Mouse (Mus musculus): Measurements from ENCODE around the gene Dph7.

Dph7 gene

DNA sequence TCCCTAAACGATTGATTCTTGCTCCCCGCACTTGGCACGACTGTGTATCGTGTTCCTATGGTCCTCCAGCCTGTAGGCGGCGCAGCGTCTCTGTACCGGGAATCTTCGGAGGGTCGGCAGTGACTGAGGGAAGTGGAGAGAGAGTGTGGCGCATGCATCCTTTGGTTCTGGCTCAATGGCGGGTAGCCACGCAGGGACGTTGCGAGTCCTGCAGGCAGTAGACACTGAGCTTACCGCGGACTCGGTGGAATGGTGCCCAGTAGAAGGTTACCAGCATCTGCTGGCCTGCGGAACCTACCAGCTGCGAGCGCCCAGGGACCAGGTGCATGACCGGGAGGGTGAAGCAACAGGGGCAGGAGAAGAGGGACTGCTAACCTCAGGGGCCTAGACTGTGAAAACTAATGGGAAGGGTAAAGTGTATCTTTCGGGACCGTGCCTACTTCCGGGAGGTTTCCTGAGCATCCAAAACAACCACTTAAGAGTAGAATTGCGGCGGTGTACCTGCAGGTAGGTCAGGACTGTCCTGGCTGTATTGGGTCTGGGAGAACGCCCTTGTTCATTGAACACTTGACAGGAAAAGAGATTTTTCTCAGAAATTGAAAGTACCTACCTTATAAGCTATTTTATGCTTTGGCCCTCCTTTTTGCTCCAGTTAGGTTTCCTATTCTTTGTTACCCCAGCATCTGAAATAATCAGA is at the start of gene Dph7:
TSS of gene Dph7 (plus strand) at position 97 of the 697 bp plus-strand sequence.
- DNase-seq (ENCODE audit: extremely low read depth, insufficient read length, low spot score) = peak; percentile 81

DNA sequence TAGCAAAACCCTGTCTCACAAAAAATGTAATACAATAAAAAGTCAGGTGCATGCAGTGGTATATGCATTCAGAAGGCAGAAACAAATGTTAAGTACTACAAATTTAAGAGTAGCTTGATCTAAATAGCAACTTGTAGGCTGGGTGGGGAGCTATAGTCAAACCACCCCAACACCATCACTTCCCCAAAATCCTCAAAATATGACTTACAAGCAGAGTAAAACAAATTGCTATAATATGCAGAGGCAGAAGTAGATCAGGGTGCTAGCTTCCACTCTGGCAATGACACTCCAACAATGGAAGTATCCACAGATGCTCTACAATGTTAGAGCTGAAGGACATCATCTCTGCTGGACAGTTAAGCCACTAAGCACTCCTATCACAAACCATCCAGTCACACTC is 49.6 kb upstream of the Dph7 start:
- DNase-seq (ENCODE audit: extremely low read depth, insufficient read length, low spot score) = no peak

DNA sequence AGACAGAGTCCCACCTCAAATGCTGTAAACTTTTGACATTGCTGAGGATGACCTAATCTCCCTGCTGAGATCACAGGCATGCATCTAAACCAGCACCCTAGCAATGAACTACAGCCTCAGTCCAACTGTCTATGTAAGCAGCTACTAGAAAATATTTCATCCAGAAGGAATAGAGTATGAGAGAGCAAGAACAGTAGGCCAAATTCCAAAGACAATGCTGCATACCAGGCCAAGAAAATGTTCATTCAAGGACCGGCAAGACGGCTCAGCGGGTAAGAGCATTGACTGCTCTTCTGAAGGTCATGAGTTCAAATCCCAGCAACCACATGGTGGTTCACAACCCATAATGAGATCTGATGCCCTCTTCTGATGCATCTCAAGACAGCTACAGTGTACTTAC is 47.4 kb upstream of the Dph7 start:
- DNase-seq (ENCODE audit: extremely low read depth, insufficient read length, low spot score) = no peak

DNA sequence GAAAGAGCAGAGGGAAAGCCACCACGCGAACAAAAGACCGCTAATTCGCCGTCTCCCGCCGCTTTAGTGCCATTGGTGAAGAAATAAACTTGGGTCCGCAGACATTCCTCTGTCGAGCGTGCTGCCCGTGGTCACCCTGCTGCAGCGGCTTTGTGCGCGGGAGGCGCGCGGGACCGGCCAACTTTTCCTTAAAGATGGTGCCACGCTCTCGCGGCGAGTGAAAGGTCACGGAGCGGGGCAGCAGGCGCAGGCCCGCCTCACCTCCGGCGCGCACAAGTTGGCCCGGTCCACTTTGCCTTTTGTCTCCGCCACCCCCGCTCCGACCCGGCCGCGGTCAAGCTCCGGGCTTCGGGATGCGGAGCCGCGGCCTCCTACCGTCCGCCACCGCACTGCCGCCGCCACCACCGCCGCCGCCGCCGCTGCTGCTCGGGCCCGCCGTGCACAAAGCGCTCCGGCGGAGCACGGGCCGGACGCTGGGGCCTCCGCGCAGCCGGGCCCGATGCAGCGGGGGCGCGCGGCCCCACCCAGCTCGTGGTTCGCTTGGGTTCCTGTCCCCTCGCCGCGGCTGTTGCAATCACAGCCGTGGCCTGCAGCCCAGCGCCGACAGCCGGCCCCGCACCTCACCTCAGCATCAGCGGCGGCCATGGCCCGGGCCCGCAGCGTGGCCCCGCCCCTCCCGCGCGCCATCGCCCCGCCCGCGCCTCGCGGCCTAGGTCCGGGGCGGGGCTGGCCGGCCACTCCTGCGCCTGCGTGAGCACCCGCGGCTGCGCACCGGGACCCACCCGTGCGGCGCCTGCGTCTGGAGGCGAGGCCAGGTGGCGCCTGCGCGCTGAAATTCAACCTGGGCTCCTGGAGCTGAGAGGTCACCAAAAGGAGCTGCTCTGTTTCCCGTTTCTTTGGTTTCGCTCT is 43.0 kb upstream of the Dph7 start, which contains the start of gene Ehmt1:
TSS of gene Ehmt1 (minus strand) at position 685 of the 909 bp plus-strand sequence.
- peak; percentile 84 for DNase-seq (ENCODE audit: extremely low read depth, insufficient read length, low spot score)

DNA sequence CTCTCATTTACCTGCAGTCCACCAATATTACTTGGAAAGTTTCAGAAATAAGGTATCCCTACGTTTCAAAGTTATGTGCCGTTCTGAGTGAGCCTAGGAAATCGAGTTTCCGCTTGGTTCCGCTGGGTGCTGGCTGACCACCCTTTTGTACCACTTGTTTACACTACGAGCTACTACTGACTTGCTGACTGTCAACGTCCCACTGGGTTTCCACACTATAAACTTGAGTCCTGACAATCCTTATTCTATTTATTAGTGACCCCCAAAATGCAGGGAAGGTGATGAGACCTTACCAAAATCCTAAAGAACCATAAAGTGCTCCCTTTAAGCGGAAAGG is 42.4 kb upstream of the Dph7 start:
- no peak for DNase-seq (ENCODE audit: extremely low read depth, insufficient read length, low spot score)

DNA sequence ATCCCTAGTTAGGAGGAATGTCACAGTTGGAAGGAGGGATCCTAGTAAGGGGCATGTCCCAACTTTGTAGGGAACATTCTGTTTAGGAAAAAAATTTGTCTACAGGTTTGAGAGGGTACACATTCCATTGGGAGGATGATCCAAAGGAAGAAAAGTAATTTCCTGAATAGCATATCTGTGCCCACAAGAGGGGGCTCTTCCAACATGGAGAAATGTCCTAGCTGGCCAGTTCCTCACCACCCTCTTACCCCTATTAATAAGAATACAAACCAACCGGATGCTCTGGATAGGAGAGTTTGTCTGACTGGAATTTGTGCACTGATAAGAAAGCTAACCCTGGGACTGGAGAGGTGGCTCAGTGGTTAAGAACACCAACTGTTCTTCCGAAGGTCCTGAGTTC is 38.6 kb upstream of the Dph7 start:
- DNase-seq (ENCODE audit: extremely low read depth, insufficient read length, low spot score) = no peak

DNA sequence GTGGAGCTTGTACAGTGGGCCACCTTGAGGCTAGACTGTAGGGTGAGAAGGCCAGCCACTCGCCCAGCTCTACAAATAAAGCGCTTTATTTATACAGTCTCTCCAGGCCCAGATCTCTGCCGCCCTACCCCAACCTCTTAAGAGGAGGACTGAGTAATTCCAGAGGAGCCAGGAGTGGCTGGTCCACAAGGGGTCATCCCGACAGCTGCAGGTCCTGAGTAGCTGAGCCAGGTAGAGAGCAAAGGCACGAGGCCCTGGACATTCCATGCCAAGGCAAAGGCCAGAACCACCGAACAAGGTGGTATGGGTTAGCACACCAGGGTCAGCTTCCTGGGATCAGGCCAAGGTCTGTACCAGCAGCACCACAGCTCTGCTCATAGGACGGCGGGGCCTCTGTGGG is 36.9 kb upstream of the Dph7 start:
- DNase-seq (ENCODE audit: extremely low read depth, insufficient read length, low spot score) = no peak

DNA sequence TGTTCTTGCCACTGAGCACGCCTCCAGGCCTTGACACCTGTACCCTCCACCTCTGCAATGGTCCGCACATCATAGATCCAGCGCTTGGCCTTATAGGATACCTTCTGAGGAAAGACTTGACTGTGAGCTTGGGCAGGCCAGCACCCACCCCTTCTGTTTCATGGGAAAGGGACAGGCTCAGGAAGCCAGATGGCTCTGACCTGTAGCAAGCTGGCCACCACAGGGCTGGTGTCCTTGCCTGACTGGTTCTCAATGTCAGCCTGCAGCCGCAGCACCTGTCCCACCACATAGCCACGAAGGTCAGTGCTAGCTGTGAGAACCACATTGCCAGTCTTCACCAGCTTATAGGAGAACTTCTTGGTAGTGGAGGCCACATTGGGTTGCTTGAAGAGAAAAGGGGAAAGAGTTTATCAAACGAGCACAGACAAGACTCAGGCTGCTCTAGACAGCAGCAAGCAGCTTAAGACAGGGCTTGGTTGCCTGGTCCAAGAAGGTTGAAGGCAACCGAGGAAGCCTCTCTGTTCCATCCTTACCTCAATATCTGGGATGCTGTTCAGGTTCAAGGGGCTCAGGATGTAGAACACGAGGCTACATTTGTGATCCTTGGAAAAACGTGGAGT is 35.7 kb upstream of the Dph7 start:
- DNase-seq (ENCODE audit: extremely low read depth, insufficient read length, low spot score) = no peak

DNA sequence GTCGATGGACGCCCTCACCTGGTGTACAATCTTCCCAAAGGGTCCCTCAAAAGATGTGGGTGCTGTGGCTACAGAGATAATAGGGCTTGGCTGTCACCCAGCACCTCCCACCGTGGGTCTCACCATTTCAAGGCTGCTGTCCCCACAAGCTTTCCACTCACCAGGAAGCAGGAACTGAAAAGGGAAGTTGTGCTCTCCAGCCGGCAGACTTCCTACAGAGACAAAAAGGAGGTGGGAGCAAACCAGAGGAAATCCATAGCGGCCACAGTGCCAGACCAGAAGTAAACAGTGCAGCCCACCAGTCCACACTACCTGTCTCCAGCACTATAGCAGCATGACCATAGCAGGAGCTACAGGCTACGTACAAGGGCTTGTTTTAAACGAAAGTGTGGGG is 35.2 kb upstream of the Dph7 start:
- no peak for DNase-seq (ENCODE audit: extremely low read depth, insufficient read length, low spot score)

DNA sequence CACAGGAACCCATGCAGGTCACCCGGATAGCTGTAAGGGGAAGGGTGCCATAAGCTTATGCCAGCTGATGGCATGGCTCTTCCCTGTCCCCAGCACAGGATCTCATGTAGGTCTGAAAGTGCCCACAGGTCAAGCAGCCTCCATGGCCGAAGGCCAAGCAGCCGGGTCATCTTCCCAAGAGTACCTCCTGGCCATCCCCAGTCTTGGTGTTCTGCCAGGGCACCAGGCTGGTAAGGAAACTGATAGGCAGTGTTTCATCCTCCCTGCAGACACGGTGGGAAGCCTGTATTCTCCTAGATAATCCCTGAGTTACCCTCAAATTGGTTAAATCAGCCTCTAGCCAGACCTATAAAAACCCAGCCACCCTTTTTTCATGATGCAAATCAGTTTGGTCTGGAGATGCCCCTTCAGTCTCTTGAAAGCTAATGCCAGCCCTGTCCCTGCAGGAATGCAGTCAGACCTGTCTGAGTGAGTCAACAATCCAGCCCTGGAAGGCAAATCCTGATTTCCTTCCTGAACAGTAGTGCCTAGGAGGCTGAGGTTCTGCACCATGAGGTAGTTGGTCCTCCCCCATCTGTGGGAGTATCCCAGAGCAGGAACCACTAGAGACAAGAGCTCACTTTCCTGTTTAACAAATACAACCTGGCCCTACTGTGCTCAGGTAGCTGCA is 34.3 kb upstream of the Dph7 start:
- no peak for DNase-seq (ENCODE audit: extremely low read depth, insufficient read length, low spot score)

DNA sequence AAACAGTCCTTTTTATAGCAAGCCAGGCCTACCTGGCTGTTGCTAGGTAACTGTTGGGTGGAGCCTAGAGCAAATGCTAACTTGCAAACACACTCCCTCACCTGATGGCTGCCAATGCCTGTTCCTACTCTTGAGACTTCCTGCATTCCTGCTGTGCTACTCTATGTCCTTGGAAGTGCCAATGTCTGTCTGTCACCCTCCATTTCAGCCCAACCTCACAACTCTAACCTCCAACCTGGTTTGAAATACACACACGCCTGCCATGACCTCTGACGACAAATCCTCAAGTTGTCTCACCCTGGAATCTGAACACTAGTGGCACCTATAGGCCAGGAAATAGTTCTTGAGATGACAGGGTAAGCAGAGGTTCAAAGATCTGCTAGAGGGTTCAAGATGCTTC is 33.1 kb upstream of the Dph7 start:
- no peak for DNase-seq (ENCODE audit: extremely low read depth, insufficient read length, low spot score)

DNA sequence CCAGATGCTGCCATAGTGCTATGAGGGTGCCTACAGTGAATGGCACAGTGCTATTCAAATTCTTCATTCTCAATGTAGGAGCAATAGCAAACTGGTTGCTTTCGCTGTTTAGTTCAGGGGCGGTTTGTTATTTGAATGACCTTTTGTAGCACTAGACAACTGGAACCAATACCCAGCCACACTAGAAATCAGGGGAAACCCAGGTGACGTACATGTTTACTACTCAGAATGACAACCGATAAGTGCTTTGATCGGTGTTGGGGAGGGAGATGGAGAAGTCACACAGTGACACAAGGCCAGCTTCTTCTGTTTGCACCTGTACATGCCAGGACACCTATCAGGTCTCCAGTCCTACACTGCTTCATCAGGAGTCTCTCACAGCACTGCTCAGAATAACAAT is 32.6 kb upstream of the Dph7 start:
- no peak for DNase-seq (ENCODE audit: extremely low read depth, insufficient read length, low spot score)

DNA sequence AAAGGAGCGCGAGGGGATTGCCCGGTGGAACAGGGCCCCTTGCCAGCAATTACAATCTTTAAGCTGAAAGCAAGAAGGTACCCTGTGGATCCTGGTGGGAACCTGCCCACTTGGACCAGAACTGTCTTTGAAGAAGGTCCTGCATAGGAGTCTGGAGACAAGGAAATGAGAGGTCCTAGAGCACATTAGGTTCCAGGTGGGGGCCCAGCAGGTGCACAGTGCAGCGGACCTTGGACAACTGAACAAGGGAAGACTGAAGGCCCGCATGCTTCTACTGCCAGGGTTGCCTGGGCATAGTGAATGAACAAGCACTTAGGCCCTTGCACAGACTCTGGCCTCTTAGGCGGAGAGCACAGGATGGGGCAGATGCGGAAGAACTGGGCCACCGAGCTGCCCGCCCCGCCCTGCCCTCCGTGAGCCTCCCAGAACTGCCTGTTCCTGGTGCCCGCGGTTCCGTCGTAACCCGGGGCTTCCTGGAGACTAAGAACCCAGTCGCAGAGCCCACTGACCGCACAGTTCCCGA is 27.7 kb upstream of the Dph7 start:
- DNase-seq (ENCODE audit: extremely low read depth, insufficient read length, low spot score) = no peak

DNA sequence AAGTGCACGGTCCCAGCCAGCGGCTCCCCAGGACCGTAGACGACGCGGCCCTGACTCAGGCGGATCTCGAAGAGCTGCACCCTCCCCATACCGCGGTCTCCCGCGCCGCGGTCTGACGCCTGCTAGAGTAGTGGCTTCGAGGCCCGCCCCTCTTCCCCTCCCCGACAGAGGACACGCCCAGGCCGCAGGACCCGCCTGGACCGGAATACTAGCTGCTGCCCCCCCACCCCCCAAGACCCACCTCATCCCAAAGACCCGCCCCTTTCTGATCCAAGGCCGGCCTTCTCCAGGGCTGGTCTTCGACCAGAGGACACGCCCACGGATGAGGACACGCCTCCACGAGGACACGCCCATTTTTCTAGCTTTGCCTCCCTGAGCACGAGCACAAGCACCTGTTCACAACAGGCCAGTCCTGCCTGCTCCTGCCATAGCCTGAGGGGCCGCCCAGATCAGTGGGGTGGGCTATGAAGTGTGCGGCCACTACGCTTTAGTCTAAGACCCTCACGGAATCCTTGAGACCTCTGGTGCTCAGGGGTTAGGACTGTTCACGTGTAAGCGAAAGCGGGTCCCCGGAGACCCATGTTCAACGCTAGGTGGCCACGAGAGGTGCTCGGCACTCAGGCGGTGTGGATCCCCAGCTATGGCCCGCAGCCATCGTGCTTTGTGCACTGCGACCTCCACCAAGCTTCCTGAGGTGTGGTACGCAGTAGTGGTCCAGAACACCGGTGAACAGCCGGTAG is 27.0 kb upstream of the Dph7 start, which contains the start of gene Arrdc1:
TSS of gene Arrdc1 (minus strand) at position 196 of the 740 bp plus-strand sequence.
- DNase-seq (ENCODE audit: extremely low read depth, insufficient read length, low spot score) = peak; percentile 95

DNA sequence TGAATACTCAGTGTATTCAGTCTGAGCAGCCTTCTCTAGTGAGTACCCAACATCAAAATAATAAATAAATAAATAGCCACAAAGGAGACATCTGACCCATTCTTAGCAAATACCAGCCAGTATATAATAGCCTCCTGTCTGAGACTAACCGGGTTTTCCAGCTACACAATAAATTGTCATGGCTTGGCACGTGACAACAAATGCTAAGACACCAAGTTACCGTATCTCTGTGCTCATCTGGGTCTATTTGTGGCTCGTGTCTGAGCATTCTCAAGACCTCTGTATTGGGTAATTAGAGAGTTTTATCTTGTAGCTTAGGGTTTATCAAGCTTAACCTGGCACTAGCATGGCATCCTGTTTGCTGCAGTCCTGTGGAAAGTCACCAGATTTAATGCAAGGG is 20.1 kb upstream of the Dph7 start:
- DNase-seq (ENCODE audit: extremely low read depth, insufficient read length, low spot score) = no peak

DNA sequence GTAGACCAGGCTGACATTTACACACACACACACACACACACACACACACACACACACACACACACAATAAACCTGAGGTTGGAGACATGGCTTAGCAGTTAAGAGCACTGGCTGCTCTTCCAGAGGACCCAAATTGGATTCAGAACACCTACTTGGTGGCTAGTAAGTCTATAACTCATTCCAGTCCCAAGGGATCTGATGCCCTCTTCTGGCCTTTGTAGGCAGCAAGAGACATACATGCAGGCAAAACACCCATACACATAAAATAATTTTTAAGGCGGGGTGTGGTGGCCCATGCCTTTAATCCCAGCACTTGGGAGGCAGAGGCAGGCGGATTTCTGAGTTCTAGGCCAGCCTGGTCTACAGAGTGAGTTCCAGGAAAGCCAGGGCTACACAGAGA is 17.9 kb upstream of the Dph7 start:
- peak; percentile 32 for DNase-seq (ENCODE audit: extremely low read depth, insufficient read length, low spot score)

DNA sequence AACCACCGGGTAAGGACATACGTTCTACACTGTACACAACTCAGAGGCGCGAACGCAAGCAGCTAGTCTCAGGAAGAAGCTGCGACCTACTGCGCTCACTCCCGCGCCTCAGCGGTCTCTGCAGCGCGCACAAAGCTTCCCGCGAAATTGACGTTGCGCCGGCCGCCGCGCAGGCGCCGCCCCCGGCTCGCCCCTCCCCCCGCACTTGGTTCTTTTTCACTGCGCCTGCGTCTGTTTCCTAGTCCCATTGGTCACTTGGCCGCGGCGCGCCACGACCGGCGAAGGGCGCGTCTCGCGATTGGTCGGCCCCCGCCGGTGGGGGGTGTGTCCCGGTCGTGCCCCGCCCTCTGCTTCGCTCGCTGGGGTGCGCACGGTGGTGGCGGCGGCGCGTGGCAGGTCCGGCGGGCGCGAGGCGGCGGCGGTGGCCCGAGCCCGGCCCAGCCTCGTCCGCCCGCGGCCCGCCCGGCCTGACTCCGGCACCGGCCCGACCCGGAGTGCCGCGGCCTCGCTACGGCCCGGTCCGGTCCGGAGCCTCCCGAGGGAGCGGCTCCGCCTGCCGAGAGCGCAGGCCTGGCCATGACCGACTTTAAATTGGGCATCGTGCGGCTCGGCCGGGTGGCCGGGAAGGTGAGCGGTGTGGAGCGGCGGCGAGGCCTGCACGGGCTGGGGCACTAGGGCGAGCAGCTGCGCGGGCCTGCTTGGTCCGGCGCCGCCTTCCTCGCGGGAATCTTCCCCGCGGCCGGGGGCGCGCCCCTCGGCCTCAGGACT is 12.6 kb upstream of the Dph7 start, which contains the start of gene Zmynd19:
TSS of gene Zmynd19 (plus strand) at position 372 of the 768 bp plus-strand sequence.
- DNase-seq (ENCODE audit: extremely low read depth, insufficient read length, low spot score) = peak; percentile 96

DNA sequence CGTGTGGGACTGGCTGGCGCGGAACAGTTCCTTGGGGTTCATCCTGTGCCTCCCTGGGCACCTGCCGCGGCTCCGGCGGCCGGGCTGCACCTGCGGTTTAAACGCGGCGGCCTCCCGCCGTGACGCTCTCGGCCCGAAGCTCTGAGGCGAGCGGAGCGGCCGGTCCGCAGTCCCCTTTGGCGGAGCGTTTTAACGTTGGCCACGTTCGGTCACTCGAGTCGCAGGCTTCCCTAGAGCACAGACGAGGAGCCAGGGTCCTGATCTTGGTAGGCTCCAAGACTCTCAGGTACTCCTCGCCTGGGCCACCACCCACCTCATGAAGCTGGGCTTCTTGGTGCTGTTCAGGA is 12.0 kb upstream of the Dph7 start:
- peak; percentile 57 for DNase-seq (ENCODE audit: extremely low read depth, insufficient read length, low spot score)

DNA sequence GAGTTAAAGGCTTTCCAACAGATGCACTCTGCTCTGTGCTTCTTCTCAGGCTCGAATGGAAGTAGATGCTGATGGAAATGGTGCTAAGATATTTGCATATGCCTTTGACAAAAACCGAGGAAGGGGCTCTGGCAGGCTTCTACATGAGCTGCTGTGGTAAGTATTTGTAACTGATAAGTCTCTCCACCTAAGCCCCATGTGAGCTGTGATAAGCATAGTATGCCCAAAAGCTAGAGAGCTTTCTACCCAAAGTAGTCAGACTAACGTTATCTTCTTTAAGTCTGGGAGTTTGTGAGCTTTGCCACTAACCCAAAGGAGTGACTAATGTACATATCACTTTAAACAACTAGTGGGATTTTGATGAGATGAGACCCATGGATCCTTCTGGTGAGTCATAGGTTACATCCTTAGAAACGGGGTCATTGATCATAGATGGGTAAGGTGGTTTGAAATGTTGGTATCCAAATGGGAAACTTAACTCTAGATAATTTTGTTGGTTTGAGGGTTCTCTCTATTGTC is 9.6 kb upstream of the Dph7 start:
- no peak for DNase-seq (ENCODE audit: extremely low read depth, insufficient read length, low spot score)
